Mouse (Mus musculus): ENCODE measurements around the gene Insig2. TPM values are rescaled to one million over a fixed set of nuclear protein-coding genes. Genes with fewer than 3 reads are reported as not detected.

Insig2 gene
- 10 to 100 TPM; 41.1 to 43.8 TPM for total RNA-seq (2021)
- long read RNA-seq, experiment 1, transcript Insig2-201 (6 exons, 2,697 nt) = major isoform, 67 of 94 reads
- long read RNA-seq, experiment 1, partial matches to known transcripts = 3 of 94 reads
- long read RNA-seq, experiment 1, other reads (novel, unspliced or antisense) = 23 of 94 reads
- long read RNA-seq, experiment 2, transcript Insig2-201 (6 exons, 2,697 nt) = major isoform, 52 of 69 reads
- long read RNA-seq, experiment 2, partial matches to known transcripts = 2 of 69 reads
- long read RNA-seq, experiment 2, other reads (novel, unspliced or antisense) = 15 of 69 reads

DNA sequence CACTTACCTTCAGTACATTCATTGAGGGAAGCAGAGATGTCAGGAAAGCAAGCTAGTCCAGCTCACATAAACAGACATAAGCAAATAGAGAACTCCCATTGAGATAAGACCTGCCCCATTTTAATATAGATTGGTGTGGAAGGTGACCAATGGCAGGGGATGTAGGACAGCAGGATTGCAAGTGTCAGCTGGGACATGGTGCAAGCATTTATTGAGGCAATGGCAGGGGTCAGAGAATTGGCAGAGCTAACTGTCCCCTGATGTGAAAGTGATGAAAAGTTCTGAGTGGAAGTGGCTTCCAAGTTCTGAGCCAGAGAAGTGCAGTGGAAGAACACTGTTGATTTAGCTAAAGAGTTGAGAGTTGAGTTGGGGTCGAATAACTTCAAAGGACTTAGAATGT lies at the start of gene Insig2:
TSS of gene Insig2 (minus strand) at position 105 of the 400 bp plus-strand sequence.
- intact Hi-C loops (cut with DNase I) = no loop called here
- DNase-seq (ENCODE audit: low spot score in 2 of 2) = no peak

DNA sequence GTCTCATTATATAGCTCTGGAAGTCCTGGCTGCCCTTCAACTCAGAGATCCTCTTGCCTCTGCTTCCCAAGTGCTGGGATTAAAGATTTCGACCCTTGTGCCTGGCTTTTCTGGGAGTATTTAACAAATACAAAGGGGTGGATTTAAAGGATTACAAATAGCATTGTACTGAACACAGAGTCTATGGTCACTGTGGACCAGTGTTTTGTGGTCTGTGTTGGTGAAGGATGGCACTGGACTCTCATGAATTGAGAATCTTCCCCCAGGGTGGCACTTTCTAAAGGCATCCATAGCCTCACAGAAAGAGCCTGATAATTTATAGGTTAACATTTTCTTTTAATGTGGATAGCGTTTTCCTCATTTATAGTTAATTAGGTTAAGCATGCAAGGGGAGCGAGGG lies 49.2 kb upstream of the Insig2 start:
- DNase-seq (ENCODE audit: low spot score in 2 of 2) = no peak
- intact Hi-C loops (cut with DNase I) = no loop called here

- intact Hi-C loops (cut with DNase I) = no loop called here
- no peak for DNase-seq (ENCODE audit: low spot score in 2 of 2)
Observed at GRCm38 (mm10) chr1:121380033-121380432, 47.6 kb upstream of the Insig2 start.

GRCm38 (mm10) chr1:121377901-121378300 lies 45.5 kb upstream of the Insig2 start:
- DNase-seq (ENCODE audit: low spot score in 2 of 2) = no peak
- intact Hi-C loops (cut with DNase I) = no loop called here

DNA sequence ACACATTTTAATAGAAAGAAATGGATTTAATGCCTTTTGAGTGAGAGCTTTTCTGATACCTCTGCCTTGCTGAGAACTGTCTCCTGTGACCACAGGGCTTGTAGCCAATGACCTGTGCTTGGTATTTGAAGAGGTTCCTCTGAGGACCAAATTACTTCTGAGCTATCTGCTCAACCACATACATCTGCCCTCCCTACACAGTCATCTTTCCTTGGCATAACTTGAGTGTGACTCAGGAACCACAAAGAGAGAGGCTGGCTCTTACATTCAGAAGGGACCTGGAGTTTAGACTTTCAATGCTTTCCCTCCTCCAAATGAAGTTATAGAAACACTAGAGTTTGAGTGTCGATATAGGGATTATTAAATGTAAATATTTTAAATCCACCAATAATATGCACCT lies 45.0 kb upstream of the Insig2 start:
- no peak for DNase-seq (ENCODE audit: low spot score in 2 of 2)
- intact Hi-C loops (cut with DNase I) = no loop called here

GRCm38 (mm10) chr1:121373631-121374030 lies 41.2 kb upstream of the Insig2 start:
- DNase-seq (ENCODE audit: low spot score in 2 of 2) = no peak
- intact Hi-C loops (cut with DNase I) = no loop called here

GRCm38 (mm10) chr1:121372656-121373055 lies 40.3 kb upstream of the Insig2 start:
- intact Hi-C loops (cut with DNase I) = no loop called here
- DNase-seq (ENCODE audit: low spot score in 2 of 2) = no peak

- intact Hi-C loops (cut with DNase I) = no loop called here
- no peak for DNase-seq (ENCODE audit: low spot score in 2 of 2)
Observed at GRCm38 (mm10) chr1:121371449-121371848, 39.1 kb upstream of the Insig2 start.

DNA sequence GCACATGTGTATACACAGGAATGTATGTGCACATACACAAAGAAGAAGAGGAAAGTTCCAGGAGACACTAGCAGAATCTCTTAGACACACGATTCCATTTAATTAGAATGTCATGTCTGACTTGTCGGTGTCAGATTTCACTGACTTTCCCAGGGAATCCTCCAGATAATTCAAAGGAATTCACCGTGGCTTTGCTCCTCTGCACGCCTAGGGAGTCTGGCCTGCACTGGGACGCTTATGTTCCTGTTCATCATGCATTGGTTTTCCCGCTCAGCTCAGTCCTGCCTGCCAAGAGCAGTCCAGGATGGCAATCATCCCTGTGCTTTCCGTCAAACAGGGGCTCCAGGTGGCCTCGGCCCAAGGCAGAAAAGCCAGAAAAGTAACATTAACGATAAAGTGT lies 34.9 kb upstream of the Insig2 start:
- no peak for DNase-seq (ENCODE audit: low spot score in 2 of 2)
- intact Hi-C loops (cut with DNase I) = no loop called here

GRCm38 (mm10) chr1:121360561-121360960 lies 28.2 kb upstream of the Insig2 start:
- no peak for DNase-seq (ENCODE audit: low spot score in 2 of 2)
- intact Hi-C loops (cut with DNase I) = no loop called here

DNA sequence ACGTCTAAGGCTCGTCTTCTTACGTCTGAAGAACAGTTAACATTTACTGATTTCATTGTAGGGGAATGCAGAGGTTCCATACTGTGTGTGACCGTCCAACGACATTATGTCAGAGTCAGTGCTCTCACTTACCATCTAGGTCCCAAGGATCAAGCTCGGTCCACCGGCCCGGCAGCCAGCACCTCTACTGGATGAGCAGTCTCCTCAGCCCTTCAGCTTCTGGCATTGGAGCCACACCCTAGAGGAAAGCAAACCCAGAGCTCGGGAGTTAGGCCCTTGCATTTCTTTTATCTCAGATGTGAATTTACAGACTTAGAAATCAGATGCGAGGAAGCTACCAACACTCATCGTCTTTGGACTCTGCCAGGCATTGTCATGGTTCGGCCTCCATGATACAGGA lies 27.3 kb upstream of the Insig2 start:
- intact Hi-C loops (cut with DNase I) = no loop called here
- DNase-seq (ENCODE audit: low spot score in 2 of 2) = no peak

DNA sequence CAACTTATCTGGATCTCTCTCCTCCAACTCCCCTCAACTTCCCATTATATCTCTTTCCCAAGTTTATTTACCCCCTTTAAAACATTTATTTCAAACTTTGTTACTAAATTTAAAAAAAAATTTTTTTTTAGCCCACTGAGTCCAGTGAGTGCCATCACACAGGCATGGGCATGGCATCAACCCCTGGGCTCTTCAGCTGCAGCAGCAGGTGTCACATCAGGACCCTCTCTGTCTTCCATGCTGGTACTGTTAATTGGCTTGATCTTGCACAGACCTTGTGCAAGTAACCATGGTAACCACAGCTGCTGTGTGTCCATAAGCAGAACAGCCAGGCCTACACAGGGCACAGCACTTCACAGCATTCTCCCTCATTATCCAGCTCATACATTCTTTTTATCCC lies 21.4 kb upstream of the Insig2 start:
- DNase-seq (ENCODE audit: low spot score in 2 of 2) = no peak
- intact Hi-C loops (cut with DNase I) = no loop called here

GRCm38 (mm10) chr1:121351037-121351436 lies 18.6 kb upstream of the Insig2 start:
- DNase-seq (ENCODE audit: low spot score in 2 of 2) = no peak
- intact Hi-C loops (cut with DNase I) = no loop called here

DNA sequence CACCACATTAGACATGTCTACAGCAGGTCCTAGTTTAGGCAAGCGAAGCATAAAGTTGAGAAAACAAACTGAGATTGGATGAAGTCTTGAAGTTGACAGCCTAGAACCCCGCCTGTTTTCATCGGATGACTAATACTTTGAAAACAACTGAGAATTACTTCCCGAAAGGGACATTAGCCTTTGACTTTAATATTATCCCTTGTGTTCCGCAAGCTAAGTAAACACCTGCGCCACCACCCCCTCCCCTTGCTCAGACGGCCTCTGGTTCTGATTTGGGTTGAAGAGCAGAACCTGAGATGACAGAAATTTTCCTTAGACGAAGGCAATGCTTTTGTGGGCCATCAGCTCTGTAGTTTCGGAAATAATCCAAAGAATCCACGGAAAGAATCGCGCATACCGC lies 18.2 kb upstream of the Insig2 start:
- intact Hi-C loops (cut with DNase I) = no loop called here
- no peak for DNase-seq (ENCODE audit: low spot score in 2 of 2)

GRCm38 (mm10) chr1:121348875-121349847 lies 16.8 kb upstream of the Insig2 start:
- no peak for DNase-seq (ENCODE audit: low spot score in 2 of 2)
- intact Hi-C loops (cut with DNase I) = no loop called here

DNA sequence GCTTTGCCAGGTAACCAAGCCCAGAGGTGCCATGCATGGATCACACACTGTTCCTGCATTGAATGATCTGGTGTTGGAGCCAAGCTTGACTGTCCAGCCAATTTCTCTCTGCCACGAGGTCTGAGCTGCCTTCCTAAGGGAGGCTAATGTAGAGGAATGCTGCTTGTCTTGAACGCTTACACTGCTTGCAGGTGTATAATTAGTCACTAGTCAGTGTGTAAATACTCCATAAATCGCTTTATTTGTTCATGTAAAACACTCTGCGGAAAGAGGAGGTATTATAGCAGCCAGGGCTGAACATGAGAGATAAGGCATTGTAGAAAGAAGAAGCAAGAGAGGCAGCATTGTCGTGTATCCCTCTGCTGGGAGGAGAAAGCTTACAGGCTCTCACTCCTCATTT lies 11.6 kb upstream of the Insig2 start:
- intact Hi-C loops (cut with DNase I) = no loop called here
- DNase-seq (ENCODE audit: low spot score in 2 of 2) = no peak

DNA sequence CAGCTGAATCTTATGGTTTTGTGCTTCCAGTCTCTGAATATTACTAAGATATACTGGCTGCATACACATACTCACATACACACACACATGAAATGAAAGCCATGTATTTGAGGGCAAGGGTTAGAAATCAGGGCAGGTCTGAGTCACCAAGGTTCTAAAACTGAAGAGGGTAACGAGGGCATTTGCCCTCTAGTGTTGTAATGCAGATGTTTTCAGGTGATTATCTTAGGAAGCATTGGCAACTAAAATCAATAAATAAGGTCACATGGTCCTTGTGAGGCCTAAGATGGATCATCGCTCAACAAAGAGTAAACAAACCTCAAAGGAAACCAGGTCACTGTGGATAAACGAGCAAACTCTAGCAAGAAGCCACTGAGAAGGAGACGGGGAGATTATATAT lies 3.4 kb upstream of the Insig2 start:
- DNase-seq (ENCODE audit: low spot score in 2 of 2) = no peak
- intact Hi-C loops (cut with DNase I) = no loop called here

DNA sequence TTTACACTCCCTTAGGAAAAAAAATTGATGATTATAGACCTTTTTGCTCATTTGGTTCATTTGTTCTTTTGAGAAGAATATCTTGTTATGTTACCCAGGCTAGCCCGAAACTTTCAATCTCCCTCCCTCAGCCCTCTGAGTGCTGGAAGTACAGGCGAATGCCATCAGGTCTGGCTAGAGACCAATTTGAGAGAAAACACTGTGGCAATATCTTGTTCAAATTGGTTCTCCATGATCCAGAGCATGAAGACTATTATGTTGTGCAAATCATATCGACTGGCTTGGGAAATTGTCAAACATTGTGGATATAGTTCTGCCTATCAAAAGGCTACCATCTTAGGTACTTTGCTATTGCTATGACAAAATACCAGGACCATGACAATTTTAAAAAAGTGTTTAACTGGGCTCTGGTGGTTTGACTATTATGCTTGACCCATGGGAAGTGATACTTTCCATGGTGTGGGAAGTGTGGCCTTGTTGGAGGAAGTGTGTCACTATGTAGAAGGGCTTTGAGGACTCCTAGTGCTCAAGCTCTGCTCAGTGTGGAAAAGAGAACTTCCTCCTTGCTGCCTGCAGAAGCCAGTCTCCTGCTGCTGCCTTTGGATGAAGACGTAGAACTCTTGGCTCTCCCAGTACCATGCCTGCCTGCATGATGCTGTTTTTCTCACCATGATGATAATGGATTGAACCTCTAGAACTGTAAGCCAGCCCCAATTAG lies 1.8 kb upstream of the Insig2 start:
- no peak for DNase-seq (ENCODE audit: low spot score in 2 of 2)
- intact Hi-C loops (cut with DNase I) = no loop called here

DNA sequence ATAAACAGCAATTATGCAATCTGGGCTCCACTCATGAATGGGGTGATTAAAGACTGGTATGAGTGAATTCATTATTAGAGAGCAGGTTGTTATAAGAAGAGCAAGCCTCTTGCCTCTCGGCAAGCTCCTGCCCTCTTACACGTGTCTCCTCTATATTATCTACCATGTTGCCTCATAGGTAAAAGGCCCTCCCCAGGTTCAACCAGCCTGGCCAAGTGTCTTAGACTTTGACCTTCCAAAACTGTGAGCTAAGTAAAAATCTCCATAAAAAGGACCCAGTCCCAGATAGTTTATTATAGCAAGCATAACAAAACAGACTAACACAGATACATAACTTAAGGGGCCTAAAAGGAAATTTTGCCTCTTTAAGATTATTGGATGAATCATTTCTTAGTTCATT lies 1.8 kb downstream of the Insig2 start:
- intact Hi-C loops (cut with DNase I) = no loop called here
- DNase-seq (ENCODE audit: low spot score in 2 of 2) = no peak

DNA sequence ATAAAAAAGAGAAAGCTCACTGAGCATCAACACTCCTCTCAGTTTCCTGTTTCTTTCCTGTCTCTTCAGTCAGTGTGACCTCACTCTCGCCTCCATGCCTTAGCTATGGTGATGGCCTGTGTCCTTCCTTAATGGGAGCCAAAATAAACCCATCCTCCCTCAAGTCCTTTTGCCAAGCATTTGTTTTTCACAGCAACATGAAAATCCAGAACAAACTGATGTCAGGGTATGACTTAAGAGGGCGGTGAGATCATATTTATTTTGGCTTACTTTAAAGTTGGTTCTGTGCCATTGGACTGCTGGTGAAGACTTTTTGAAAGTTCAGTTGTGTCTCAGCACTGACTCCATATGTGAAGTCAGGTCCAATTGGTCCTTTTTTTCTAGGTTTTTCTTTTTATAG lies 3.0 kb downstream of the Insig2 start:
- intact Hi-C loops (cut with DNase I) = loop anchor here (5.0 kb wide), 1 partner anchor 68 kb away; no protein-coding TSS in a partner anchor
- DNase-seq (ENCODE audit: low spot score in 2 of 2) = no peak

Data from left cerebral cortex, postnatal 14 days (tissue).